Mouse (Mus musculus) CD8-positive naive resting alpha-beta T cell, adult 2 months (primary cell): ENCODE data around the gene Lama4.

ENCODE experiments used
- DNase-seq, 2 experiments: peaks; one replicate each; pipeline ENCODE4 v3.0.0; 2022; ENCODE audit warnings: low read depth in 2 of 2, low spot score in 2 of 2

Lama4 gene

GRCm38 (mm10) chr10:38965075-38965781 lies at the start of gene Lama4:
Gene Lama4, plus strand, starts transcription at chr10:38965515.
- no peak for DNase-seq

GRCm38 (mm10) chr10:38916027-38916617 lies 49.2 kb upstream of the Lama4 start:
- no peak for DNase-seq

GRCm38 (mm10) chr10:38928940-38929697 lies 36.2 kb upstream of the Lama4 start:
- no peak for DNase-seq

- no peak for DNase-seq
These were observed 20.6 kb upstream of the Lama4 start for GRCm38 (mm10) chr10:38944701-38945100.

GRCm38 (mm10) chr10:38961920-38962319 lies 3.4 kb upstream of the Lama4 start:
- no peak for DNase-seq

- no peak for DNase-seq
These were observed 618 bp upstream of the Lama4 start for GRCm38 (mm10) chr10:38964719-38965074.

GRCm38 (mm10) chr10:38965857-38966256 lies 542 bp downstream of the Lama4 start:
- peak in 1 of 2 experiments; percentile 2 for DNase-seq

- no peak for DNase-seq
These were observed 1.3 kb downstream of the Lama4 start for GRCm38 (mm10) chr10:38966646-38967045.

GRCm38 (mm10) chr10:38968326-38969072 lies 3.2 kb downstream of the Lama4 start:
- no peak for DNase-seq

- DNase-seq: no peak
These were observed 4.2 kb downstream of the Lama4 start for GRCm38 (mm10) chr10:38969543-38969942.

GRCm38 (mm10) chr10:38969975-38970374 lies 4.7 kb downstream of the Lama4 start:
- no peak for DNase-seq

- no peak for DNase-seq
These were observed 7.1 kb downstream of the Lama4 start for GRCm38 (mm10) chr10:38972221-38972946.

GRCm38 (mm10) chr10:38973016-38973415 lies 7.7 kb downstream of the Lama4 start:
- DNase-seq: no peak

- no peak for DNase-seq
These were observed 12.9 kb downstream of the Lama4 start for GRCm38 (mm10) chr10:38978195-38978594.

GRCm38 (mm10) chr10:38979699-38980098 lies 14.4 kb downstream of the Lama4 start:
- DNase-seq: no peak

GRCm38 (mm10) chr10:38980980-38981379 lies 15.7 kb downstream of the Lama4 start:
- no peak for DNase-seq

- DNase-seq: no peak
These were observed 19.2 kb downstream of the Lama4 start for GRCm38 (mm10) chr10:38984358-38985075.

GRCm38 (mm10) chr10:38986053-38986452 lies 20.7 kb downstream of the Lama4 start:
- DNase-seq: no peak

GRCm38 (mm10) chr10:38992827-38993226 lies 27.5 kb downstream of the Lama4 start:
- DNase-seq: no peak
